Comparison of ENCODE assay signal across 24 mouse cellular contexts in the genomic region with DNA sequence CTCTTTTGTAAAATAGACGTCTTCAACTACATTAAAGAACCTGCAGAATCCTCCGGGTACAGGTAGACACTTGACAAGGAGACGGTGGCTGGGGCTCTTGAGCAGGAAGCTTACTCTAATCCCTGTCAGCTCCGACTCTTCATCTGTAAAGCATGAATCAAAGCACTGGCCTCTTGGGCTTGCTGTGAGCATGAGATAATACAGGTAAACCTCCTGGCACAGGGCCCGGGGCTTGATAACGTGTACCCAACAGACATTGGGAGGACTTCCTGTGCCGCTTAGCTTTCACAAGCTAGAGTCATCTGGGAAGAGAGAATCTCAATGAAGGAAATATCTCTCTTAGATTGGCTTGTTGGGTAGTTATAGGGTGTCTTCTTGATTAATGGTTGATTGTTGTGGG. TPM values are rescaled to one million over a fixed set of nuclear protein-coding genes. Genes with fewer than 3 reads are reported as not detected.
A peak's percentile ranks its signal among the peaks of the same experiment; 100 is the strongest.
DNase-seq lines count a peak whose midpoint lies in the region; ATAC-seq and TF ChIP-seq lines count a peak whose summit lies in the region.
"Had no signal": no experiment of that assay in that cellular context is flagged by ENCODE, and none has a peak within 500 bp of the region (broad histone marks: within the 10 kb centered on the region; RNA-seq: fewer than 3 reads in every experiment).

No protein-coding gene starts in this region.

- DNase-seq in spleen, postnatal 4 days (ENCODE audit: low spot score in 2 of 2): peak; percentile 64 to 72
- DNase-seq in spleen, adult 18-20 months: no peak
- no peak for DNase-seq in forebrain, embryonic 14.5 days (ENCODE audit: low spot score)
- no peak for DNase-seq in midbrain, embryonic 10.5 days (ENCODE audit: low spot score)
- DNase-seq in gastrocnemius, postnatal 10 days: no peak
- DNase-seq: adrenal gland, adult 8-10 months; B cell, adult 2 months; cerebellum, adult 11 months; cerebellum, postnatal 10 days; gastrocnemius, postnatal 25 days; heart, adult 2 months; kidney, postnatal 36 days; left cerebral cortex, postnatal 4 days; lung, postnatal 10 days; right cerebral cortex, postnatal 14 days; thymus, postnatal 14 days had no signal

- H3K27me3 ChIP-seq in intestine, postnatal 0 days (replicated peaks; ENCODE audit: control insufficient read depth, insufficient read depth, low read length): no peaks in the 10 kb centered on the region
- H3K27me3 ChIP-seq in liver, embryonic 16.5 days (ENCODE audit: control insufficient read depth, insufficient read depth, low read depth, low read length): no peaks in the 10 kb centered on the region; the same call in 1 of the 2 replicates
- H3K27me3 ChIP-seq in forebrain, embryonic 14.5 days (replicated peaks; ENCODE audit: control insufficient read depth, insufficient read depth, low read length): no peaks in the 10 kb centered on the region
- no peaks in the 10 kb centered on the region for H3K27me3 ChIP-seq in midbrain, embryonic 10.5 days (ENCODE audit: low read depth, poor library complexity, severe bottlenecking)
- H3K27me3 ChIP-seq: heart, embryonic 15.5 days; neural tube, embryonic 15.5 days had no signal

- ATAC-seq in intestine, postnatal 0 days: peak; percentile 58
- peak; percentile 51 for ATAC-seq in liver, embryonic 16.5 days (ENCODE audit: low read depth)
- no peak for ATAC-seq in forebrain, embryonic 14.5 days
- ATAC-seq: midbrain, embryonic 16.5 days had no signal

- H3K4me3 ChIP-seq in intestine, postnatal 0 days (ENCODE audit: low read depth, low read length): no peak overlapping the region
- H3K4me3 ChIP-seq in liver, embryonic 16.5 days (ENCODE audit: low read depth, low read length): no peak overlapping the region
- H3K4me3 ChIP-seq in forebrain, embryonic 14.5 days (ENCODE audit: low read depth, low read length): no peak overlapping the region
- H3K4me3 ChIP-seq in midbrain, embryonic 10.5 days: no peak overlapping the region
- H3K4me3 ChIP-seq: forebrain, embryonic 12.5 days; heart, adult 2 months; heart, embryonic 15.5 days; left cerebral cortex, adult 2 months; neural tube, embryonic 15.5 days had no signal

- TF ChIP-seq CTCF in intestine, postnatal 0 days (IDR thresholded peaks at IDR 0.05; ENCODE audit: low read depth): no peak

- H3K4me1 ChIP-seq in intestine, postnatal 0 days (replicated peaks; ENCODE audit: control insufficient read depth, insufficient read depth, low read length): peaks cover 3% of the 10 kb centered on the region; the same call in 1 of the 2 replicates
- H3K4me1 ChIP-seq in liver, embryonic 16.5 days (ENCODE audit: control insufficient read depth, low read depth, low read length): peaks cover 15% of the 10 kb centered on the region
- 0 out of 2 replicates have a peak, but pooled peaks cover 3% of the 10 kb centered on the region for H3K4me1 ChIP-seq in forebrain, embryonic 14.5 days (ENCODE audit: control insufficient read depth, insufficient read depth, low read length)
- H3K4me1 ChIP-seq in midbrain, embryonic 10.5 days: peaks cover 17% of the 10 kb centered on the region
- H3K4me1 ChIP-seq: neural tube, embryonic 15.5 days had no signal

- H3K9me3 ChIP-seq in intestine, postnatal 0 days (ENCODE audit: control insufficient read depth): no peaks in the 10 kb centered on the region
- H3K9me3 ChIP-seq in liver, embryonic 16.5 days (replicated peaks; ENCODE audit: control insufficient read depth, low read length): no peaks in the 10 kb centered on the region
- H3K9me3 ChIP-seq in forebrain, embryonic 14.5 days (replicated peaks; ENCODE audit: control insufficient read depth, low read length): no peaks in the 10 kb centered on the region
- no peaks in the 10 kb centered on the region for H3K9me3 ChIP-seq in midbrain, embryonic 10.5 days (replicated peaks)
- H3K9me3 ChIP-seq: forebrain, embryonic 12.5 days; heart, embryonic 15.5 days; megakaryocyte, embryonic 14.5 days; neural tube, embryonic 15.5 days had no signal

- 59% methylated on average over 7 of the region's 7 CpGs for WGBS in intestine, postnatal 0 days
- WGBS in liver, embryonic 16.5 days (ENCODE audit: insufficient replicate concordance): 37% methylated on average over 7 of the region's 7 CpGs
- WGBS in forebrain, embryonic 14.5 days: 88% methylated on average over 7 of the region's 7 CpGs
- 93% methylated on average over 7 of the region's 7 CpGs for WGBS in midbrain, embryonic 10.5 days

- H3K4me2 ChIP-seq in intestine, postnatal 0 days (replicated peaks; ENCODE audit: low read depth): no peak overlapping the region
- H3K4me2 ChIP-seq in liver, embryonic 16.5 days (ENCODE audit: low read depth, low read length): no peak overlapping the region
- H3K4me2 ChIP-seq in forebrain, embryonic 14.5 days (ENCODE audit: low read length): no peak overlapping the region
- H3K4me2 ChIP-seq: forebrain, embryonic 12.5 days; heart, embryonic 15.5 days; neural tube, embryonic 15.5 days had no signal

- H3K27ac ChIP-seq in intestine, postnatal 0 days (ENCODE audit: low read depth, low read length): no peak overlapping the region; the same call in 1 of the 2 replicates
- H3K27ac ChIP-seq in liver, embryonic 16.5 days (ENCODE audit: low read length): no peak overlapping the region
- H3K27ac ChIP-seq in forebrain, embryonic 14.5 days (ENCODE audit: low read depth, low read length): no peak overlapping the region
- H3K27ac ChIP-seq in midbrain, embryonic 10.5 days (replicated peaks): no peak overlapping the region
- H3K27ac ChIP-seq: forebrain, embryonic 12.5 days; heart, adult 2 months; heart, embryonic 15.5 days; left cerebral cortex, adult 2 months; neural tube, embryonic 15.5 days had no signal

- no peaks in the 10 kb centered on the region for H3K36me3 ChIP-seq in intestine, postnatal 0 days (ENCODE audit: control insufficient read depth, insufficient read depth)
- no peaks in the 10 kb centered on the region for H3K36me3 ChIP-seq in liver, embryonic 16.5 days (ENCODE audit: control insufficient read depth, insufficient read depth)
- H3K36me3 ChIP-seq in forebrain, embryonic 14.5 days (ENCODE audit: control insufficient read depth, insufficient read depth, low read length): no peaks in the 10 kb centered on the region
- no peaks in the 10 kb centered on the region for H3K36me3 ChIP-seq in midbrain, embryonic 10.5 days
- H3K36me3 ChIP-seq: forebrain, embryonic 12.5 days; heart, embryonic 15.5 days; neural tube, embryonic 15.5 days had no signal

- no peak overlapping the region for H3K9ac ChIP-seq in intestine, postnatal 0 days (ENCODE audit: low read depth, low read length)
- no peak overlapping the region for H3K9ac ChIP-seq in liver, embryonic 16.5 days (ENCODE audit: low read depth, low read length)
- H3K9ac ChIP-seq in forebrain, embryonic 14.5 days (ENCODE audit: low read length): no peak overlapping the region
- H3K9ac ChIP-seq: forebrain, embryonic 12.5 days; heart, embryonic 15.5 days; neural tube, embryonic 15.5 days had no signal

RNA-seq across cellular contexts. Expression of a gene that starts 31.6 kb away (rescaled TPM):
- polyA plus RNA-seq in intestine, postnatal 0 days (2015; fragmentation: Nextera tagmentation; extraction: Ambion mirVana): 11.6 and 12.8 TPM in 2 replicates
- polyA plus RNA-seq in liver, embryonic 16.5 days (2015; fragmentation: Nextera tagmentation; extraction: Ambion mirVana): 0.86 and 1.1 TPM in 2 replicates
- polyA plus RNA-seq in forebrain, embryonic 14.5 days (2014; fragmentation: Nextera tagmentation; extraction: Ambion mirVana): 1.3 and 2.0 TPM in 2 replicates
- polyA plus RNA-seq in midbrain, embryonic 10.5 days (2016; fragmentation: Nextera tagmentation; extraction: Ambion mirVana): 1.2 and 1.3 TPM in 2 replicates
- 1 to 10 TPM; 7.5 to 8.9 TPM for total RNA-seq in gastrocnemius, postnatal 10 days (2021)

RNA-seq across cellular contexts. Expression of a gene that starts 53.8 kb away (rescaled TPM):
- polyA plus RNA-seq in intestine, postnatal 0 days (2015; fragmentation: Nextera tagmentation; extraction: Ambion mirVana): 10.7 and 11.9 TPM in 2 replicates
- polyA plus RNA-seq in liver, embryonic 16.5 days (2015; fragmentation: Nextera tagmentation; extraction: Ambion mirVana): 27.2 and 29.4 TPM in 2 replicates
- 19.7 and 22.7 TPM in 2 replicates for polyA plus RNA-seq in forebrain, embryonic 14.5 days (2014; fragmentation: Nextera tagmentation; extraction: Ambion mirVana)
- 63.3 and 66.6 TPM in 2 replicates for polyA plus RNA-seq in midbrain, embryonic 10.5 days (2016; fragmentation: Nextera tagmentation; extraction: Ambion mirVana)
- 1 to 10 TPM; 4.7 to 4.9 TPM for total RNA-seq in gastrocnemius, postnatal 10 days (2021)

Comparison
In these comparisons a context has a peak if more than half of its experiments do, and no peak if none do; other contexts are left out.
1. DNase-seq: peak in spleen, postnatal 4 days (2 of 2); none in spleen, adult 18-20 months (0 of 2), forebrain, embryonic 14.5 days (single experiment), midbrain, embryonic 10.5 days (single experiment) and gastrocnemius, postnatal 10 days (single experiment).